Mouse (Mus musculus) gastrocnemius, adult 8-10 months (tissue): Measurements from ENCODE around the gene Avpr1b. TPM values are rescaled to one million over a fixed set of nuclear protein-coding genes. Genes with fewer than 3 reads are reported as not detected.

Experiments
- total RNA-seq, 4 experiments: library from RNA; stranded (reverse); gene quantifications; 2 replicates each; pipeline ENCODE4 v1.2.4; 2022

Gene Avpr1b
- total RNA-seq, 4 experiments from 2014 or later = not detected

Other genes starting within 250 kb of the Avpr1b start
- 10 to 100 TPM in 2 of 4 experiments, 1 to 10 TPM in 2; 7.5 to 14.1 (median 10.9) TPM for gene Srgap2, start 71.9 kb upstream of the Avpr1b start, total RNA-seq
- gene Fam72a, start 71.3 kb upstream of the Avpr1b start, total RNA-seq = under 1 TPM; 0.20 to 0.51 (median 0.24) TPM
- not detected for gene Ctse, start 39.1 kb downstream of the Avpr1b start, total RNA-seq
- 1 to 10 TPM; 1.7 to 2.7 (median 2.1) TPM for gene Rab7b, start 89.5 kb downstream of the Avpr1b start, total RNA-seq
- not detected for gene Slc26a9, start 144.8 kb downstream of the Avpr1b start, total RNA-seq
- under 1 TPM; 0.40 to 0.51 (median 0.44) TPM for gene Pm20d1, start 198.1 kb downstream of the Avpr1b start, total RNA-seq
- gene Slc41a1, start 228.3 kb downstream of the Avpr1b start, total RNA-seq = 10 to 100 TPM; 25.0 to 42.3 (median 39.1) TPM